Mouse (Mus musculus): Measurements from ENCODE around the gene Ppp4r4. TPM values are rescaled to one million over a fixed set of nuclear protein-coding genes. Genes with fewer than 3 reads are reported as not detected.

Gene Ppp4r4
- polyA plus RNA-seq (2014; fragmentation: Illumina TruSeq; extraction: RNeasy Lipid Tissue Mini Kit (QIAGEN cat#74804); ENCODE audit: low read depth, low replicate concordance) = 2.8 TPM

DNA sequence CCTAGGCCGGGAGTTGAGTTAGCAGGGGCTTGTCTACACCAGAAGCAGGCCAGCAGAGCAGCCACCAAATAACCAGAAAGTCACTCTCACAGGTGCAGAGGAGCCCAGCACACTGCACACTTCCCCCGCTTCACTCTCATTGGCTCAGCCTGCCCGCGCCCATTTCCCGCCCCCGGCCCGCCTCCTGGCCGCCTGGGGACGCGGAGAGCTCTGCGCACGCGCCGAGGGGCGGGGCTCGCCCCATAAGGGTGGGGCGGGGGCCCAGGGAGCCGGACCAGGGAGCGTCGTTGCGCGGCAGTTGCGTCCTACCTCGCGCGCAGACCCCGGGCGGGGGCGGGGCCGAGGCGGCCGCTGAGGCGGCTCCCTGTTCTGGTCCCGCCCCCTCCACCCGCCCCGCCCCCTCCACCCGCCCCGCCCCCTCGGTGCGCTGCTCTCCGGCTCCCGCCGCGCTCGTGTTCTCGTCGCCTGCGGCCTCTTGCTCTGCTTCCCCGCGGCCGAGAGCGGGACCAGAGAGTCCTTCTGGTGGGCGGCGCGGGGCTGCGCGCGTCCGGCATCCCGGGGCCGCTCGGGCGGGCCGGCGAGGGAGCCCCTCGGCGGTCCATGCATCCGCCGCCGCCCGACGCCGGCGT is at the start of gene Ppp4r4:
Gene Ppp4r4, plus strand, starts transcription at position 264 of the 629 bp plus-strand sequence.

DNA sequence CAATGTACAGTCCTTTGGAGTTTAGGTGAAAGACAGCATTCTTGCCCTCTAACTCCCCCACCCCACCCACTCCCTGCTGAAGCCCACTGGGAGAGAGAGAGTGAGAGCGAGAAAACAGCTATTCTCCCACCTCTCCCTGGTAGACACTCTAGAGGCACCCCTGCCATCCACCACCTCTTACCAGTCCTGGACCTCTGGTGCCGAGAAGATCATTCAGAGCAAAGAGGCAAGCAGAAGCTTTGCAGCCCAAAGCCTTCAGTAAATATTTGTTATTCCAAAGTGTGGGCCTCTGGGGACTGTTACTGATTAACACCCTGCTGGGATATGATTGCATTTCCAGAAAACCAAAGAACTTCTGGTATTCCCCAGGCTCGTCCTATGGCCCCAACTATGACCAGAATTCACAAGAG is 99.1 kb downstream of the Ppp4r4 start, which contains the start of gene Serpina10:
Gene Serpina10, minus strand, starts transcription at position 242 of the 410 bp plus-strand sequence.

DNA sequence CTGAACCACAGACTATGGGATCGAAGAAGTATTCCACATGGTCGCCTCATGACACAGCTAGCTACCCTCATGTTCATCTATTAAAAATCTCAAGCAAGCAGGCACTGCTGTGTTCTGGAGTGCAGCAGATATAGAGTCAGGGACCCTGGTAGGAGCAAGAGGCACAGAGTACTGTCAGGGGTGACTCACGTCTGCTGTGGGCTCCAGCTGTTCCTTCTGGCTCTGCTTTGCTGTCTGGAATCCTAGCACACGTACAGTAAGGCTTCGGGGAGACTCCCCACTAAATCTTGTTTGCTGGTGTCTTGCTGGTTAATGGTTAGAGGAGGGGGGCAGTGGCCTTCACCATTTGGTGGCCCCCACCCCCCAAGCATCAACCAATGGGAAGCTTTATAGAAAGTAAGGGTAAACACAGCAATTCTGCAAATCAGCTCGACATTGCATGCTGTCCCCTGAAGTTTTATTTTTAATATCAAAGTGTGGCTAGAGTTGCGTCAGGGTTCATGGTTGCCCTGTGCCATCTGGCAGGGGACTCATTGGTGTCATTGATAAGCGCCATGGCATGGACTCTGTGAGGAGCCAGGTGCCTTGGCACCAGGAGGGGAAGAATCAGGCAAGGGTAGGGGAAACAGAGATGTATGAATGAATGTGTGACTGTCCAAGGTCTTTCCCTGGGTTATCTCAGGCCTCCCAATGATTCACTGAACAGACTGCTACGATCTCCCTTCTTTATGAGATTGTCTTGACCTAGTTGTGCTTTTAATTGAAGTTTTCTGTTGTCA is 125.0 kb downstream of the Ppp4r4 start, which contains the start of gene Serpina6:
Gene Serpina6, minus strand, starts transcription at position 365 of the 779 bp plus-strand sequence.

Other genes starting within 250 kb of the Ppp4r4 start
- not detected for gene Fam181a, start 221.3 kb upstream of the Ppp4r4 start, polyA plus RNA-seq (2014; fragmentation: Illumina TruSeq; extraction: RNeasy Lipid Tissue Mini Kit (QIAGEN cat#74804); ENCODE audit: low read depth, low replicate concordance)
- gene Asb2, start 176.3 kb upstream of the Ppp4r4 start, polyA plus RNA-seq (2014; fragmentation: Illumina TruSeq; extraction: RNeasy Lipid Tissue Mini Kit (QIAGEN cat#74804); ENCODE audit: low read depth, low replicate concordance) = 0.38 TPM
- gene Otub2, start 143.6 kb upstream of the Ppp4r4 start, polyA plus RNA-seq (2014; fragmentation: Illumina TruSeq; extraction: RNeasy Lipid Tissue Mini Kit (QIAGEN cat#74804); ENCODE audit: low read depth, low replicate concordance) = 1.1 TPM
- 0.47 TPM for gene 9330161L09Rik, start 124.5 kb upstream of the Ppp4r4 start, polyA plus RNA-seq (2014; fragmentation: Illumina TruSeq; extraction: RNeasy Lipid Tissue Mini Kit (QIAGEN cat#74804); ENCODE audit: low read depth, low replicate concordance)
- 25.0 TPM for gene Ddx24, start 106.5 kb upstream of the Ppp4r4 start, polyA plus RNA-seq (2014; fragmentation: Illumina TruSeq; extraction: RNeasy Lipid Tissue Mini Kit (QIAGEN cat#74804); ENCODE audit: low read depth, low replicate concordance)
- gene Ifi27, start 98.1 kb upstream of the Ppp4r4 start, polyA plus RNA-seq (2014; fragmentation: Illumina TruSeq; extraction: RNeasy Lipid Tissue Mini Kit (QIAGEN cat#74804); ENCODE audit: low read depth, low replicate concordance) = 37.5 TPM
- 10.3 TPM for gene Ifi27l2a, start 88.6 kb upstream of the Ppp4r4 start, polyA plus RNA-seq (2014; fragmentation: Illumina TruSeq; extraction: RNeasy Lipid Tissue Mini Kit (QIAGEN cat#74804); ENCODE audit: low read depth, low replicate concordance)
- 52.6 TPM for gene Ifi27l2b, start 75.1 kb upstream of the Ppp4r4 start, polyA plus RNA-seq (2014; fragmentation: Illumina TruSeq; extraction: RNeasy Lipid Tissue Mini Kit (QIAGEN cat#74804); ENCODE audit: low read depth, low replicate concordance)
- gene Serpina10, start 99.2 kb downstream of the Ppp4r4 start, polyA plus RNA-seq (2014; fragmentation: Illumina TruSeq; extraction: RNeasy Lipid Tissue Mini Kit (QIAGEN cat#74804); ENCODE audit: low read depth, low replicate concordance) = 0.13 TPM
- not detected for gene Serpina6, start 124.9 kb downstream of the Ppp4r4 start, polyA plus RNA-seq (2014; fragmentation: Illumina TruSeq; extraction: RNeasy Lipid Tissue Mini Kit (QIAGEN cat#74804); ENCODE audit: low read depth, low replicate concordance)
- gene Serpina16, start 143.9 kb downstream of the Ppp4r4 start, polyA plus RNA-seq (2014; fragmentation: Illumina TruSeq; extraction: RNeasy Lipid Tissue Mini Kit (QIAGEN cat#74804); ENCODE audit: low read depth, low replicate concordance) = not detected
- not detected for gene Serpina1f, start 163.2 kb downstream of the Ppp4r4 start, polyA plus RNA-seq (2014; fragmentation: Illumina TruSeq; extraction: RNeasy Lipid Tissue Mini Kit (QIAGEN cat#74804); ENCODE audit: low read depth, low replicate concordance)
- gene Serpina1d, start 241.3 kb downstream of the Ppp4r4 start, polyA plus RNA-seq (2014; fragmentation: Illumina TruSeq; extraction: RNeasy Lipid Tissue Mini Kit (QIAGEN cat#74804); ENCODE audit: low read depth, low replicate concordance) = not detected

All from sigmoid colon, adult 10 weeks (tissue).